Mouse (Mus musculus) hindbrain, embryonic 11.5 days (tissue): ENCODE measurements around the gene Eml6. TPM values are rescaled to one million over a fixed set of nuclear protein-coding genes. Genes with fewer than 3 reads are reported as not detected.
A peak's percentile ranks its signal among the peaks of the same experiment; 100 is the strongest.
"Not testable (repeated sequence)": the region's sequence is repeated elsewhere in the genome, so short reads cannot be mapped to it uniquely, and the experiment has no call there.

ENCODE experiments used
- ATAC-seq: fragments of 200-750 bp; cut with Nextera tagmentation; 2 replicates; pipeline ENCODE4 v1.8.0; 2017; ENCODE audit warnings: mild to moderate bottlenecking, moderate TSS enrichment, moderate library complexity; ENCODE audit not compliant: low FRiP score
- DNase-seq: peaks from one replicate; pipeline ENCODE4 v3.0.0-alpha.2; 2015; ENCODE audit warnings: low spot score
- H3K27ac ChIP-seq: fragments of 300-500 bp; sonication (generic); 2 replicates; pipeline ENCODE4 v1.5.1; 2014; ENCODE audit warnings: mild to moderate bottlenecking, low read depth, low read length
- H3K27me3 ChIP-seq: fragments of 300-500 bp; sonication (generic); 2 replicates; pipeline ENCODE4 v1.6.1; 2014; ENCODE audit warnings: mild to moderate bottlenecking, low read length, moderate library complexity, mixed read lengths; ENCODE audit not compliant: control insufficient read depth, insufficient read depth
- H3K36me3 ChIP-seq: fragments of 300-500 bp; sonication (generic); 2 replicates; pipeline ENCODE4 v1.6.1; 2014; ENCODE audit warnings: mild to moderate bottlenecking, low read length, moderate library complexity, mixed read lengths; ENCODE audit not compliant: control insufficient read depth, insufficient read depth
- H3K4me1 ChIP-seq: fragments of 300-500 bp; sonication (generic); replicated peaks from 2 replicates; pipeline ENCODE4 v1.6.1; 2014; ENCODE audit warnings: low read length, mixed read lengths; ENCODE audit not compliant: control insufficient read depth, insufficient read depth
- H3K4me2 ChIP-seq: fragments of 300-500 bp; sonication (generic); replicated peaks from 2 replicates; pipeline ENCODE4 v1.6.1; 2014; ENCODE audit warnings: mild to moderate bottlenecking, low read depth, low read length
- H3K4me3 ChIP-seq: fragments of 300-500 bp; sonication (generic); 2 replicates; pipeline ENCODE4 v1.5.1; 2014; ENCODE audit warnings: low read depth, low read length
- H3K9ac ChIP-seq: fragments of 300-500 bp; sonication (generic); 2 replicates; pipeline ENCODE4 v1.6.1; 2014; ENCODE audit warnings: low read depth, low read length
- H3K9me3 ChIP-seq: fragments of 300-500 bp; sonication (generic); 2 replicates; pipeline ENCODE4 v1.6.1; 2016; ENCODE audit warnings: low read length; ENCODE audit not compliant: control insufficient read depth
- WGBS: fragments of 180-500 bp; shearing (Covaris S2); extraction: QIAGEN DNeasy Blood & Tissue Kit; methylation state at CpG from one replicate; pipeline ENCODE4 v1.1.7; 2014; 5-methylcytosine and 5-hydroxymethylcytosine counted together
- polyA plus RNA-seq: library from polyadenylated mRNA; unstranded; fragments of >200 nt; fragmentation: Nextera tagmentation; extraction: Ambion mirVana; gene quantifications from 2 replicates; pipeline ENCODE4 v1.2.1, GENCODE M21; 2014

The Eml6 gene
- polyA plus RNA-seq, 1 experiment from 2014 or later: 1.0 TPM

- H3K9ac ChIP-seq, H3K36me3 ChIP-seq, DNase-seq, H3K4me1 ChIP-seq, H3K27ac ChIP-seq, H3K4me3 ChIP-seq, H3K27me3 ChIP-seq, H3K4me2 ChIP-seq, H3K9me3 ChIP-seq, ATAC-seq: not testable (repeated sequence)
- WGBS: 94% methylated on average over 1 of the region's 1 CpGs
Measured at GRCm38 (mm10) chr11:29874781-29875180, 151.1 kb downstream of the Eml6 start.

GRCm38 (mm10) chr11:29870174-29870573 lies 155.7 kb downstream of the Eml6 start:
- no peaks in the 10 kb centered on the region for H3K4me1 ChIP-seq
- ATAC-seq (no peak), DNase-seq (no peak)
- H3K9ac ChIP-seq: no peak overlapping the region
- WGBS: 84% methylated on average over 2 of the region's 2 CpGs
- no peaks in the 10 kb centered on the region for H3K36me3 ChIP-seq
- H3K4me2 ChIP-seq: no peak overlapping the region
- no peak overlapping the region for H3K27ac ChIP-seq
- no peaks in the 10 kb centered on the region for H3K27me3 ChIP-seq
- no peak overlapping the region for H3K4me3 ChIP-seq
- H3K9me3 ChIP-seq: no peaks in the 10 kb centered on the region

GRCm38 (mm10) chr11:29864269-29864668 lies 161.6 kb downstream of the Eml6 start:
- no peaks in the 10 kb centered on the region for H3K4me1 ChIP-seq
- no peaks in the 10 kb centered on the region for H3K27me3 ChIP-seq

GRCm38 (mm10) chr11:29861750-29862397 lies 164.0 kb downstream of the Eml6 start:
- no peak overlapping the region for H3K9ac ChIP-seq

More at GRCm38 (mm10) chr11:29864269-29864668, 161.6 kb downstream of the Eml6 start:
- Histone ChIP-seq H3K4me3 (no peak overlapping the region), H3K4me2 (no peak overlapping the region), H3K9ac (no peak overlapping the region), H3K36me3 (no peaks in the 10 kb centered on the region), H3K27ac (no peak overlapping the region), H3K9me3 (no peaks in the 10 kb centered on the region)
- no peak for DNase-seq
- ATAC-seq: no peak

GRCm38 (mm10) chr11:29861040-29861439 lies 164.8 kb downstream of the Eml6 start:
- no peak overlapping the region for H3K27ac ChIP-seq
- ATAC-seq (no peak), DNase-seq (no peak)
- H3K9ac ChIP-seq: no peak overlapping the region
- no peaks in the 10 kb centered on the region for H3K36me3 ChIP-seq
- H3K27me3 ChIP-seq: no peaks in the 10 kb centered on the region
- no peaks in the 10 kb centered on the region for H3K4me1 ChIP-seq
- WGBS: 75% methylated on average over 2 of the region's 2 CpGs
- no peak overlapping the region for H3K4me2 ChIP-seq
- H3K9me3 ChIP-seq: no peaks in the 10 kb centered on the region
- H3K4me3 ChIP-seq: no peak overlapping the region

More at GRCm38 (mm10) chr11:29861750-29862397, 164.0 kb downstream of the Eml6 start:
- no peaks in the 10 kb centered on the region for H3K27me3 ChIP-seq
- no peaks in the 10 kb centered on the region for H3K36me3 ChIP-seq
- H3K4me3 ChIP-seq: no peak overlapping the region
- 41% methylated on average over 2 of the region's 2 CpGs for WGBS
- H3K4me2 ChIP-seq: no peak overlapping the region
- H3K9me3 ChIP-seq: no peaks in the 10 kb centered on the region
- H3K27ac ChIP-seq: no peak overlapping the region
- peak; percentile 70 for DNase-seq
- no peaks in the 10 kb centered on the region for H3K4me1 ChIP-seq
- 0 out of 2 replicates have a peak, but pooled peaks have one; percentile 56 for ATAC-seq

- Histone ChIP-seq H3K27ac (no peak overlapping the region), H3K9me3 (no peaks in the 10 kb centered on the region), H3K4me3 (no peak overlapping the region), H3K4me1 (no peaks in the 10 kb centered on the region), H3K4me2 (no peak overlapping the region), H3K27me3 (no peaks in the 10 kb centered on the region), H3K9ac (no peak overlapping the region), H3K36me3 (no peaks in the 10 kb centered on the region)
- WGBS: 84% methylated on average over 3 of the region's 3 CpGs
- no peak for DNase-seq
- ATAC-seq: no peak
Measured at GRCm38 (mm10) chr11:29840606-29841227, 185.1 kb downstream of the Eml6 start.

GRCm38 (mm10) chr11:29839781-29840180 lies 186.1 kb downstream of the Eml6 start:
- no peaks in the 10 kb centered on the region for H3K27me3 ChIP-seq
- H3K9me3 ChIP-seq: no peaks in the 10 kb centered on the region
- H3K4me1 ChIP-seq: no peaks in the 10 kb centered on the region
- ATAC-seq (no peak), DNase-seq (no peak)
- H3K36me3 ChIP-seq: no peaks in the 10 kb centered on the region
- H3K4me3 ChIP-seq: no peak overlapping the region
- no peak overlapping the region for H3K4me2 ChIP-seq
- H3K27ac ChIP-seq: no peak overlapping the region
- 65% methylated on average over 3 of the region's 3 CpGs for WGBS
- H3K9ac ChIP-seq: no peak overlapping the region

- no peak for ATAC-seq
- Histone ChIP-seq H3K4me2 (no peak overlapping the region), H3K4me1 (no peaks in the 10 kb centered on the region)
Measured at GRCm38 (mm10) chr11:29837066-29837465, 188.8 kb downstream of the Eml6 start.

GRCm38 (mm10) chr11:29827729-29828128 lies 198.1 kb downstream of the Eml6 start:
- no peak overlapping the region for H3K4me3 ChIP-seq
- H3K9ac ChIP-seq: no peak overlapping the region
- ATAC-seq (no peak), DNase-seq (no peak)
- H3K27ac ChIP-seq: no peak overlapping the region
- 81% methylated on average over 2 of the region's 2 CpGs for WGBS
- no peaks in the 10 kb centered on the region for H3K4me1 ChIP-seq
- no peaks in the 10 kb centered on the region for H3K36me3 ChIP-seq
- H3K27me3 ChIP-seq: peaks cover 10% of the 10 kb centered on the region
- H3K9me3 ChIP-seq: no peaks in the 10 kb centered on the region
- H3K4me2 ChIP-seq: no peak overlapping the region

More at GRCm38 (mm10) chr11:29837066-29837465, 188.8 kb downstream of the Eml6 start:
- Histone ChIP-seq H3K27ac (no peak overlapping the region), H3K9ac (no peak overlapping the region), H3K9me3 (no peaks in the 10 kb centered on the region), H3K36me3 (no peaks in the 10 kb centered on the region), H3K27me3 (no peaks in the 10 kb centered on the region), H3K4me3 (no peak overlapping the region)
- no peak for DNase-seq
